Mouse (Mus musculus) cerebellum, adult 2 months (tissue): ENCODE results near the gene Cdrt4. TPM values are rescaled to one million over a fixed set of nuclear protein-coding genes. Genes with fewer than 3 reads are reported as not detected.

Experiments
- DNase-seq, 2 experiments: peaks; one replicate each; pipeline ENCODE4 v3.0.0; 2021
- H3K27ac ChIP-seq: fragments of 200-500 bp; 2 replicates; pipeline ENCODE4 v1.5.1; 2012; ENCODE audit warnings: low read length, control low read depth, inconsistent platforms; ENCODE audit not compliant: insufficient read depth
- H3K27me3 ChIP-seq: fragments of 200-500 bp; 2 replicates; pipeline ENCODE4 v1.6.1; 2012; ENCODE audit warnings: inconsistent platforms, mild to moderate bottlenecking, low read length, moderate library complexity; ENCODE audit not compliant: control insufficient read depth, insufficient read depth
- H3K4me1 ChIP-seq: fragments of 200-500 bp; 2 replicates; pipeline ENCODE4 v1.6.1; 2011; ENCODE audit warnings: low read length; ENCODE audit not compliant: control insufficient read depth, insufficient read depth
- H3K4me3 ChIP-seq: fragments of 200-500 bp; replicated peaks from 2 replicates; pipeline ENCODE3; 2011; ENCODE audit warnings: mild to moderate bottlenecking, low read depth, low read length, control low read depth; ENCODE audit not compliant: insufficient read depth
- CTCF ChIP-seq: fragments of 200-500 bp; IDR thresholded peaks from 2 replicates; pipeline ENCODE4 v1.5.1; 2011; ENCODE audit warnings: low read depth, mild to moderate bottlenecking, control low read depth, low read length, moderate library complexity, borderline replicate concordance; ENCODE audit not compliant: insufficient read depth
- POLR2A ChIP-seq: fragments of 200-500 bp; IDR thresholded peaks from 2 replicates; pipeline ENCODE4 v1.6.1; 2011; ENCODE audit warnings: low read length, control low read depth, borderline replicate concordance; ENCODE audit not compliant: insufficient read depth
- WGBS: fragments of 180-500 bp; shearing (Covaris S2); methylation state at CpG from one replicate; pipeline ENCODE4 v1.1.7; 2018; 5-methylcytosine and 5-hydroxymethylcytosine counted together
- polyA plus RNA-seq: library from polyadenylated mRNA; depleted of rRNA; stranded (reverse); fragments of >200 nt; gene quantifications from 2 replicates; pipeline ENCODE4 v1.2.3, GENCODE M21; 2012; rRNA removed

The Cdrt4 gene
- polyA plus RNA-seq: 0.26 TPM in 1 of 2 replicates, not detected in the other

DNA sequence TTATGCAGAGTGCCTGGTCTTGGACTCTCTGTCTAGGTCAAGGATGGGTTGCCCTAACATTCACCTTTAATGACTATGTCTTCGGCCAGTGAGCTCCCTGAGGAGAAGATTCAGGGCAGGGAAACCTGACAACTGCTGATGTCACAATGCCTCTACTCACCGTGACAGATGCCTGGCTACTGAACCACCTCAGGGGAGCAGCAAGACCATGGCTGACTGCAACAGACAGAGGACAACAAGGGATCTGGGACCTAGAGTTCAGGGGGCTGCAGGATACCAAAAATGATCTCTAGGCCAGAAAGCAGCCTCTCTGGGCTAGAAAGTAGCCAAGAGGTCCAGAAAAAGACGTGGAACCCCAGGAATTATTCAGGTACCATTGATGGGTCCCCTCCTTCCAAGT lies at the start of gene Cdrt4:
Gene Cdrt4, plus strand, starts transcription at position 182 of the 400 bp plus-strand sequence.
- 75% methylated on average over 3 of the region's 3 CpGs for WGBS
- Histone ChIP-seq H3K4me3 (no peak within 1 kb of the TSS), H3K4me1 (no peaks in the 10 kb centered on the region), H3K27me3 (no peaks in the 10 kb centered on the region), H3K27ac (no peak within 1 kb of the TSS)
- no peak for DNase-seq
- no peak for TF ChIP-seq CTCF
- no peak for TF ChIP-seq POLR2A

DNA sequence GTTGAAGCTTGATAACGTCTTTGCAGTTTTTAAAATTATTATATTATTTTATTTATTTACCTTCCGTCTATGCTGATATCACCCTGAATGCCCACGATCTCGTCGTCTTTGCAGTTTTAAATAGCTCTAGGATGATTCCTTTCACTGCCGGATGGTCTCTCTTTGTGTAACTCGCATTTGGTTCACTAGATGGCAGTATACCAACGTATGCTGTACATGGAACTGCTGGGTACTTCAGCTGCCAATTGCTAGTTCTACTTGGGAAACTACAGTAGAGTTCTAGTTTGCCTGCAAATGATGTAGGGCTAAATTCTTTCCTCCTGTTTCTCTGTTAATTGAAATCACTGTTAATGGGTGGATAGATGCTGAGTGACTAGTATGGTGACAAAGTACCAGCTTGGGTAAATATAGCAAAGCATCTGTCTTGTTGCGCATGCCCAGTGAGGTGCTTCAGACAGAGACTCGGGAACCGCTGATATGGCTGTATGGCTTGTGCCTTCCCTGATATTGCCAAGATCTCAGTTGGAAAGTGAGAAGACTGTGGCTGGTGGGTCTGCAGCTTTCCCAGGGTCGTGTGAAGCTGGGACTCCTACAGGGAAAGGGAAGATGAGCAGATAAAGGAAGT lies 49.2 kb upstream of the Cdrt4 start:
- 21% methylated on average over 12 of the region's 12 CpGs for WGBS
- no peak overlapping the region for H3K27ac ChIP-seq
- peak; percentile 34 to 59 for DNase-seq
- TF ChIP-seq POLR2A (no peak), CTCF (peak; percentile 46; the same call in 1 of the 2 replicates)
- H3K27me3 ChIP-seq: no peaks in the 10 kb centered on the region
- H3K4me3 ChIP-seq: no peak overlapping the region
- no peaks in the 10 kb centered on the region for H3K4me1 ChIP-seq

DNA sequence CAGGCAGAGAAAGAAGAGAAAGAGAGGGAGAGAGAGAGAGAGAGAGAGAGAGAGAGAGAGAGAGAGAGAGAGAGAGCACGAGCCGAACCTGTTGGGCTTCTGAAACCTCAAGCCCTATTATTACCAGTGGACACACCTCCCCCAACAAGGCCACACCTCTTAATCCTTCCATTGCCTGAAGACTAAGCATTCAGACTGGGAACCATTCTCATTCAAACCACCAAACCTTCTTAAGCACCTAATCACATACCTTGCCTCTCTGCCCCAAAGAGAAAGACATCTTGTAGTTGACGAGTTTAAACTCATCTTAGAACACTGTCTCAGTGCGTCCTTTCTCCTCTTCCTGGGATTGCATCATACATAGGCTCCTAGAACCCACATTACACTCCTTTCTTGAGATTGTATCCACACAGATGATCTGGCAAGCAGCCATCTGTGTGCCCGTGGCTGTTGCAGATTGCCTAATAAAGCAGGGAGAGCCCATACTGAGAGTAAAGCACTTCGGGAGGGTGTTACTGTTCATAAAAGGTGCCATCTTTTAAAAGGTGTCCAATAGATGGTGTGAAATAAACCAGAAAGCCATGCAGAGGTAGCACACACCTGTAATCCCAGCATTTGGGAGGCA lies 47.0 kb upstream of the Cdrt4 start:
- Histone ChIP-seq H3K4me1 (no peaks in the 10 kb centered on the region), H3K27me3 (no peaks in the 10 kb centered on the region), H3K27ac (no peak overlapping the region), H3K4me3 (no peak overlapping the region)
- no peak for DNase-seq
- WGBS: 70% methylated on average over 6 of the region's 6 CpGs
- TF ChIP-seq CTCF: no peak
- TF ChIP-seq POLR2A: no peak

DNA sequence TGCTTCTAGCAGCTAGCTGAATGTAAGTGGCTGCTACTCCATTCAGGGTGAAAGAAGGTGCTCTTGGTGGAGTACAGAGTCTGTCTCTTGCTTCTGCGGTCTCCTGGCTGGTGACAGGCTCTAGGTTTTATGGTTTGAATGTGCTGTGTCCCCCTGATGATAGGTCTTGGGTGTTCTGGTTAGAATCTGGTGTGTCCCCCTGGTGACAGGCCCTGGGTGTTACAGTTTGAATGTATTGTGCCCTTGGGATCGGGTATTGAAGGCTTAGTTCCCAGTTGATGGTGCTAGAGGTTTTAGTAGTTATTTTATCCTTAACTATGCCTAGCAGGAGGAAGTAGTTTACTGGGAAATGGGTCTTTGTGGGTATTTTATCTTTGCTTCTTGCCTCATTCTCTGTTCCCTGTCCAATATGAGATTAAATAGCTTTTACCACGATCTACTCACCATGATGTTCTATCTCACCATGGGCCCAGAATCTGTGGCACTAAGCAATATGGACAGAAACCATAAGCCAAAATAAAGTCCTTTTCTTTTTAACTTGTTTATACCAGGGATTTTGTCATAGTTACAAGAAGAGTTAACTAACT lies 41.2 kb upstream of the Cdrt4 start:
- H3K27me3 ChIP-seq: no peaks in the 10 kb centered on the region
- no peaks in the 10 kb centered on the region for H3K4me1 ChIP-seq
- TF ChIP-seq CTCF: no peak
- no peak for TF ChIP-seq POLR2A
- WGBS: 83% methylated on average over 3 of the region's 3 CpGs
- no peak overlapping the region for H3K27ac ChIP-seq
- DNase-seq: no peak
- H3K4me3 ChIP-seq: no peak overlapping the region

DNA sequence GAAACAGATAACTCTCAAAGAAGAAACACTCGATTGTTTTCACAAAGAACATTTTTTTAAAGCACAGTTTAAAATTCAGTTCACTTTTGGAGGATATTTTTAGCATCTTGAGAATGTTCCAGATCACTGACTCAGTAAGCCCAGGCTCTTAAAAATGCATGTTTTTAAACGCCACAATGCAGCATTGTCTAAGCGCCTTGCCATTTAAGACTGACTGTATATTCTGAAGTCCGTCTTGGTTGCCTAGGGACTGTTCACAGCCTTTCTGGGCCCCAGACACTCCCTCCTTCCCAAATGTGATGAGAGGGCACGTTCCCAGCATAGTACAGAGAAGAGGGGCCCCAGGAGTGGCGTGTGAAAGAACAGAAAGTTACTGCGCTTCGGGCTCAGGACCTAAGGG lies 39.6 kb upstream of the Cdrt4 start:
- WGBS: 28% methylated on average over 8 of the region's 8 CpGs
- Histone ChIP-seq H3K27ac (no peak overlapping the region), H3K4me3 (no peak overlapping the region), H3K27me3 (no peaks in the 10 kb centered on the region), H3K4me1 (no peaks in the 10 kb centered on the region)
- no peak for DNase-seq
- TF ChIP-seq CTCF: no peak
- no peak for TF ChIP-seq POLR2A

DNA sequence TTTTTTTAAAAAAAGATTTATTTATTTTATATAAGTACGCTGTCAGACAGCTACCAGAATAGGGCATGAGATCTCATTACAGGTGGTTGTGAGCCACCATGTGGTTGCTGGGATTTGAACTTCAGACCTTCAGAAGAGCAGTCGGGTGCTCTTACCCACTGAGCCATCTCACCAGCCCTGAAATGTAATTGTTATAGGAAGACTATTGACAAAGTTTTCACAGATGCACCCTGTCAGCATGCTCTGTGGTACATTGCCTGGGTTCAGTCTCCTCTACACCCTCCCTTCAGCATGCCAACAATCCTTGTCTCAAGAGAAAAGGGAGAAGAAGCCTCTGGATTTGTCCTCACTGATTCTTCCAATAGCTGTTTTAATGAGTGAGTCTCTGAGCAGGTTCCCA lies 37.9 kb upstream of the Cdrt4 start:
- no peak for TF ChIP-seq CTCF
- no peak for TF ChIP-seq POLR2A
- 91% methylated on average over 2 of the region's 2 CpGs for WGBS
- Histone ChIP-seq H3K27ac (no peak overlapping the region), H3K4me1 (no peaks in the 10 kb centered on the region), H3K4me3 (no peak overlapping the region), H3K27me3 (no peaks in the 10 kb centered on the region)
- no peak for DNase-seq

DNA sequence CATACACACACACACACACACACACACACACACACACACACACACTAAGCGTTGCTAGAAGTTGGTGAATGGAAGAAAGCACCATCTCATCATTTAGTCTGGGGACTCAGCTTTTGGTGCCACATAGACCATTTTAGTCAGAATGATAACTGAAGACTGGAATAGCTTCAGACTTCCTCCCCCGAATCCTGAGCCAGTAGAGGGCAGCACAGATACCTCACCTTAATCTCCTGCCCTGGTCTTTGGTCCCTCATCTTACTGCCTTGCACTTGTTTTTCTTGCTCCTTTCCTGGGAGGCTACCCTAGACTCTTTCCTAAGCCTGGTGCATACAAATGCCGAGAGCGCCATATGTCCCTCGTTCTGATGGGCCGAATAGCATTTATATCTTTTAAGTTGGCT lies 36.5 kb upstream of the Cdrt4 start:
- no peak overlapping the region for H3K4me3 ChIP-seq
- WGBS: 65% methylated on average over 6 of the region's 6 CpGs
- no peak overlapping the region for H3K27ac ChIP-seq
- H3K4me1 ChIP-seq: no peaks in the 10 kb centered on the region
- H3K27me3 ChIP-seq: no peaks in the 10 kb centered on the region
- peak in 1 of 2 experiments; percentile 7 for DNase-seq
- peak; percentile 40; the same call in 1 of the 2 replicates for TF ChIP-seq CTCF
- TF ChIP-seq POLR2A: no peak

DNA sequence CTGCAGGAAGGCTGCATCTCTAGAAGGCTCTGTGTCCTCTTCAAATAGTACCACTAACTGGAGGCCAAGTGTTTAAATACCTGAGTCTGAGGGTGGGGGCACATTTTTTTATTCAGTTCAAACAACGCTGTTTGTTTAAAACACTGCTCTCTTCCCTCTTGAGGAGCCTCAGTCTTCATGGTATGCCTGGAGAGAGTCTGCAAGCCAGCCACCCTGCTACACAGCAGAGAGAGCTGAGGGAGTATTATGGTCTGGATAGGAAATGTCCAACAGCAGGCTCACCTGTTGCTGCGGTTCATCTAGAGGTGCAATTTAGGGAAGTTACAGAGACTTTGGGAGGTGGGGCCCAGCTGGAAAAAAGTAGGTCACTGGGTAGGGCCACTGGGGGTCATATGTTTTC lies 35.5 kb upstream of the Cdrt4 start:
- no peak overlapping the region for H3K4me3 ChIP-seq
- H3K27me3 ChIP-seq: no peaks in the 10 kb centered on the region
- TF ChIP-seq POLR2A: no peak
- TF ChIP-seq CTCF: no peak
- no peaks in the 10 kb centered on the region for H3K4me1 ChIP-seq
- WGBS: 92% methylated on average over 2 of the region's 2 CpGs
- no peak overlapping the region for H3K27ac ChIP-seq
- DNase-seq: no peak
